Mouse (Mus musculus): ENCODE data around the gene Nubp2.

GRCm38 (mm10) chr17:24898041-24898854, 12.1 kb upstream of the Nubp2 start:
- TF ChIP-seq POLR2A (IDR thresholded peaks at IDR 0.05; ENCODE audit: borderline replicate concordance, extremely low read depth, low read depth, low read length): no peak
- no peak for TF ChIP-seq CTCF (IDR thresholded peaks at IDR 0.05; ENCODE audit: insufficient read depth, low read length)

All from lung, adult 2 months (tissue).